In the genomic region with DNA sequence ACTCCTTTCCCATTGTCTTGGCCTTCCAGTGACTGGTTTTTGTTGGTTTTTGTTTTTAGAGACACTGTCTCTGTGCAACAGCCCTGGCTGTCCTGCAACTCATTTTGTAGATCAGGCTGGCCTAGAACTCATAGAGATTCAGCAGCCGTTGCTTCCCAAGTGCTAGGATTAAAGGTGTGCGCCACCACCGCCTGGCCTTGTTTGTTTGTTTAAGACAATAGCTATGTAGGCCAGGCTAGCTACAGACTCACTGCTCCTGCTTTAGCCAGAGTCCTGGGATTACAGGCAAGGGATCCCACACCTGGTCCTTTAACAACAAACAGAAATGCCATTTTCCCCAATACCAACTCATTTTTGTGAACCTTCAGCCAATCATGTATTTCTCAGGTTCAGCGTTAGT, we compare ENCODE assay signal across 10 mouse cellular contexts. TPM values are rescaled to one million over a fixed set of nuclear protein-coding genes. Genes with fewer than 3 reads are reported as not detected.
DNase-seq lines count a peak whose midpoint lies in the region; ATAC-seq lines count a peak whose summit lies in the region.
"Had no signal": no experiment of that assay in that cellular context is flagged by ENCODE, and none has a peak within 500 bp of the region (broad histone marks: within the 10 kb centered on the region; RNA-seq: fewer than 3 reads in every experiment).

A gene (plus strand): TSS at position 359 of the 400 bp plus-strand sequence.

- H3K27me3 ChIP-seq in neural tube, embryonic 11.5 days (ENCODE audit: control insufficient read depth, insufficient read depth, low read length) = no peaks in the 10 kb centered on the region
- no peaks in the 10 kb centered on the region for H3K27me3 ChIP-seq in forebrain, embryonic 16.5 days (replicated peaks; ENCODE audit: control insufficient read depth, insufficient read depth, low read length)
- H3K27me3 ChIP-seq in limb, embryonic 13.5 days = no peaks in the 10 kb centered on the region
- no peaks in the 10 kb centered on the region for H3K27me3 ChIP-seq in stomach, embryonic 16.5 days (ENCODE audit: control insufficient read depth, insufficient read depth, low read length)

- H3K36me3 ChIP-seq in neural tube, embryonic 11.5 days (ENCODE audit: control insufficient read depth, insufficient read depth, low read length) = no peaks in the 10 kb centered on the region
- H3K36me3 ChIP-seq in forebrain, embryonic 16.5 days (ENCODE audit: control insufficient read depth, insufficient read depth) = no peaks in the 10 kb centered on the region
- no peaks in the 10 kb centered on the region for H3K36me3 ChIP-seq in limb, embryonic 13.5 days
- H3K36me3 ChIP-seq in stomach, embryonic 16.5 days (ENCODE audit: control insufficient read depth, insufficient read depth, low read length) = no peaks in the 10 kb centered on the region

- no peaks in the 10 kb centered on the region for H3K9me3 ChIP-seq in neural tube, embryonic 11.5 days (ENCODE audit: control insufficient read depth, low read length)
- no peaks in the 10 kb centered on the region for H3K9me3 ChIP-seq in forebrain, embryonic 16.5 days (ENCODE audit: control insufficient read depth, low read length)
- no peaks in the 10 kb centered on the region for H3K9me3 ChIP-seq in limb, embryonic 13.5 days
- no peaks in the 10 kb centered on the region for H3K9me3 ChIP-seq in stomach, embryonic 16.5 days (replicated peaks; ENCODE audit: control insufficient read depth, low read length)

- H3K4me2 ChIP-seq in neural tube, embryonic 11.5 days (ENCODE audit: low read depth) = no peak within 1 kb of the TSS
- no peak within 1 kb of the TSS for H3K4me2 ChIP-seq in forebrain, embryonic 16.5 days (ENCODE audit: low read length)
- H3K4me2 ChIP-seq in limb, embryonic 13.5 days (replicated peaks) = no peak within 1 kb of the TSS
- H3K4me2 ChIP-seq in stomach, embryonic 16.5 days (ENCODE audit: low read depth, low read length) = no peak within 1 kb of the TSS

- no peak for ATAC-seq in neural tube, embryonic 11.5 days (ENCODE audit: insufficient read depth, low FRiP score, low TSS enrichment)
- no peak for ATAC-seq in forebrain, embryonic 16.5 days
- no peak for ATAC-seq in limb, embryonic 13.5 days (ENCODE audit: low FRiP score, low read depth)
- ATAC-seq in stomach, embryonic 16.5 days (ENCODE audit: insufficient read depth, low FRiP score) = no peak

- H3K27ac ChIP-seq in neural tube, embryonic 11.5 days (ENCODE audit: low read depth, low read length) = no peak within 1 kb of the TSS
- no peak within 1 kb of the TSS for H3K27ac ChIP-seq in forebrain, embryonic 16.5 days (ENCODE audit: low read length)
- H3K27ac ChIP-seq in limb, embryonic 13.5 days = no peak within 1 kb of the TSS
- H3K27ac ChIP-seq in stomach, embryonic 16.5 days (ENCODE audit: low read length) = no peak within 1 kb of the TSS
- H3K27ac ChIP-seq: liver, embryonic 14.5 days had no signal

- H3K4me1 ChIP-seq in neural tube, embryonic 11.5 days (ENCODE audit: control insufficient read depth, insufficient read depth, low read length) = no peaks in the 10 kb centered on the region
- peaks cover 7% of the 10 kb centered on the region; the same call in 1 of the 2 replicates for H3K4me1 ChIP-seq in forebrain, embryonic 16.5 days (replicated peaks; ENCODE audit: control insufficient read depth, insufficient read depth, low read length)
- peaks cover 7% of the 10 kb centered on the region; the same call in 1 of the 2 replicates for H3K4me1 ChIP-seq in limb, embryonic 13.5 days
- H3K4me1 ChIP-seq in stomach, embryonic 16.5 days (ENCODE audit: control insufficient read depth, insufficient read depth, low read length) = peaks cover 12% of the 10 kb centered on the region

- DNase-seq in neural tube, embryonic 11.5 days (ENCODE audit: low spot score) = no peak
- no peak for DNase-seq in neural tube, embryonic 10.5 days (ENCODE audit: extremely low spot score, low spot score)
- DNase-seq in spleen, adult 12 weeks (ENCODE audit: low spot score) = no peak
- DNase-seq in left cerebral cortex, postnatal 4 days = no peak
- DNase-seq: cerebellum, adult 8-10 months; right cerebral cortex, postnatal 25 days had no signal

- 82% methylated on average over 4 of the region's 4 CpGs for WGBS in neural tube, embryonic 11.5 days
- WGBS in forebrain, embryonic 16.5 days = 94% methylated on average over 4 of the region's 4 CpGs
- 83% methylated on average over 4 of the region's 4 CpGs for WGBS in limb, embryonic 13.5 days
- WGBS in stomach, embryonic 16.5 days = 87% methylated on average over 4 of the region's 4 CpGs

- intact Hi-C loops in left cerebral cortex, postnatal 4 days (cut with DNase I) = no loop called here

- H3K9ac ChIP-seq in neural tube, embryonic 11.5 days (ENCODE audit: low read length) = no peak within 1 kb of the TSS
- no peak within 1 kb of the TSS for H3K9ac ChIP-seq in forebrain, embryonic 16.5 days (replicated peaks; ENCODE audit: low read depth, low read length)
- no peak within 1 kb of the TSS for H3K9ac ChIP-seq in limb, embryonic 13.5 days
- no peak within 1 kb of the TSS for H3K9ac ChIP-seq in stomach, embryonic 16.5 days (ENCODE audit: low read length)
- H3K9ac ChIP-seq: liver, embryonic 14.5 days had no signal

- no peak within 1 kb of the TSS for H3K4me3 ChIP-seq in neural tube, embryonic 11.5 days (ENCODE audit: low read depth, low read length)
- H3K4me3 ChIP-seq in forebrain, embryonic 16.5 days (replicated peaks; ENCODE audit: low read length) = no peak within 1 kb of the TSS
- no peak within 1 kb of the TSS for H3K4me3 ChIP-seq in limb, embryonic 13.5 days
- no peak within 1 kb of the TSS for H3K4me3 ChIP-seq in stomach, embryonic 16.5 days (replicated peaks; ENCODE audit: low read length)

RNA-seq across cellular contexts. Expression of the gene that starts here (rescaled TPM):
- 96.8 and 101 TPM in 2 replicates for polyA plus RNA-seq in neural tube, embryonic 11.5 days (2014; fragmentation: Nextera tagmentation; extraction: Ambion mirVana)
- polyA plus RNA-seq in forebrain, embryonic 16.5 days (2015; fragmentation: Nextera tagmentation; extraction: Ambion mirVana) = 48.2 and 54.5 TPM in 2 replicates
- 90.3 and 90.4 TPM in 2 replicates for polyA plus RNA-seq in limb, embryonic 13.5 days (2015; fragmentation: Nextera tagmentation; extraction: Ambion mirVana)
- polyA plus RNA-seq in stomach, embryonic 16.5 days (2015; fragmentation: Nextera tagmentation; extraction: Ambion mirVana) = 50.0 and 51.5 TPM in 2 replicates
- total RNA-seq in left cerebral cortex, postnatal 4 days (2021) = 1 to 10 TPM; 2.3 to 2.5 TPM
